Mouse (Mus musculus): Measurements from ENCODE around the gene Klhl1. TPM values are rescaled to one million over a fixed set of nuclear protein-coding genes. Genes with fewer than 3 reads are reported as not detected.
"Not testable (repeated sequence)": the region's sequence is repeated elsewhere in the genome, so short reads cannot be mapped to it uniquely, and the experiment has no call there.

The Klhl1 gene
- not detected in 2 replicates for polyA plus RNA-seq (2015; fragmentation: Nextera tagmentation; extraction: Ambion mirVana)

GRCm38 (mm10) chr14:96518954-96519682 is at the start of gene Klhl1:
Klhl1 (minus strand) TSS chr14:96519102.
- no peak for DNase-seq (ENCODE audit: low spot score)

- DNase-seq (ENCODE audit: low spot score) = no peak
Measured at GRCm38 (mm10) chr14:96553668-96554067, 34.8 kb upstream of the Klhl1 start.

GRCm38 (mm10) chr14:96518151-96518953 is 550 bp downstream of the Klhl1 start:
- DNase-seq (ENCODE audit: low spot score) = no peak

- DNase-seq (ENCODE audit: low spot score) = no peak
Measured at GRCm38 (mm10) chr14:96517727-96518126, 1.2 kb downstream of the Klhl1 start.

- no peak for DNase-seq (ENCODE audit: low spot score)
Measured at GRCm38 (mm10) chr14:96499936-96500335, 19.0 kb downstream of the Klhl1 start.

GRCm38 (mm10) chr14:96471812-96472211 is 47.1 kb downstream of the Klhl1 start:
- no peak for DNase-seq (ENCODE audit: low spot score)

- DNase-seq (ENCODE audit: low spot score) = no peak
Measured at GRCm38 (mm10) chr14:96471336-96471735, 47.6 kb downstream of the Klhl1 start.

GRCm38 (mm10) chr14:96461756-96462155 is 57.1 kb downstream of the Klhl1 start:
- DNase-seq (ENCODE audit: low spot score) = no peak

- DNase-seq (ENCODE audit: low spot score) = no peak
Measured at GRCm38 (mm10) chr14:96392032-96392737, 126.7 kb downstream of the Klhl1 start.

- no peak for DNase-seq (ENCODE audit: low spot score)
Measured at GRCm38 (mm10) chr14:96362727-96363126, 156.2 kb downstream of the Klhl1 start.

- no peak for DNase-seq (ENCODE audit: low spot score)
Measured at GRCm38 (mm10) chr14:96348220-96348619, 170.7 kb downstream of the Klhl1 start.

- DNase-seq (ENCODE audit: low spot score) = no peak
Measured at GRCm38 (mm10) chr14:96331069-96331468, 187.8 kb downstream of the Klhl1 start.

GRCm38 (mm10) chr14:96217805-96218441 is 301.0 kb downstream of the Klhl1 start:
- no peak for DNase-seq (ENCODE audit: low spot score)

- DNase-seq (ENCODE audit: low spot score) = not testable (repeated sequence)
Measured at GRCm38 (mm10) chr14:96194795-96195194, 324.1 kb downstream of the Klhl1 start.

GRCm38 (mm10) chr14:96174546-96174945 is 344.4 kb downstream of the Klhl1 start:
- DNase-seq (ENCODE audit: low spot score) = no peak

- DNase-seq (ENCODE audit: low spot score) = no peak
Measured at GRCm38 (mm10) chr14:96143137-96143536, 375.8 kb downstream of the Klhl1 start.

GRCm38 (mm10) chr14:96140246-96140645 is 378.7 kb downstream of the Klhl1 start:
- DNase-seq (ENCODE audit: low spot score) = no peak

- no peak for DNase-seq (ENCODE audit: low spot score)
Measured at GRCm38 (mm10) chr14:96107396-96107795, 411.5 kb downstream of the Klhl1 start.

GRCm38 (mm10) chr14:96081681-96082207 is 437.2 kb downstream of the Klhl1 start:
- no peak for DNase-seq (ENCODE audit: low spot score)

GRCm38 (mm10) chr14:96065884-96066283 is 453.0 kb downstream of the Klhl1 start:
- DNase-seq (ENCODE audit: low spot score) = no peak

Measured in thymus, postnatal 0 days (tissue).